Mouse (Mus musculus) layer of hippocampus, postnatal 36 days (tissue): Measurements from ENCODE around the gene Susd1. TPM values are rescaled to one million over a fixed set of nuclear protein-coding genes. Genes with fewer than 3 reads are reported as not detected.

Experiments
- DNase-seq, 2 experiments: peaks; one replicate each; pipeline ENCODE4 v3.0.0; 2022
- total RNA-seq, 2 experiments: library from RNA; stranded (reverse); gene quantifications; 2 replicates each; pipeline ENCODE4 v1.2.3; 2021

Gene Susd1
- total RNA-seq, 2 experiments from 2014 or later: 6.3 to 8.2 TPM

DNA sequence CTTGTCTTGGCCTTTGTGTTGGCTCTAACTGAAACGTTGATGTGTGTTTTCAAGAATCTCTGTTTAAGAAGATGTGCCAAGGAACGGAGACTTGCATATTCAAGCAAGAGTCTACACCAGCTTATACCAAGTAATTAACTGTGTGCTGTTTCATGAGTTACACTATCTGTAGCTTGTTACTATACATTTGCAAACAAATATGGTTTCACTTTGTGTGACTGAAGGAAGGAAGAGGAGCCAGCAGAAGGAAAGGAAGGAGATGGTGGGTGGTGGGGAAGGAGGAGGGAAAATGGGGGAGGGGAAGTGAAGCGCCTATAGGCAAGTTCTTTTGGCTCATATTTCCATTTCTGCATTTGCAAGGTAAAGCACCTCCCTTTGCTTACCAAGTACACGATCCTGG lies 58.0 kb downstream of the Susd1 start:
- DNase-seq: no peak

GRCm38 (mm10) chr4:59379876-59380275 lies 58.6 kb downstream of the Susd1 start:
- DNase-seq: no peak

- DNase-seq: no peak
Observed at GRCm38 (mm10) chr4:59378631-59379030, 59.8 kb downstream of the Susd1 start.

- no peak for DNase-seq
Observed at GRCm38 (mm10) chr4:59374271-59374938, 64.0 kb downstream of the Susd1 start.

DNA sequence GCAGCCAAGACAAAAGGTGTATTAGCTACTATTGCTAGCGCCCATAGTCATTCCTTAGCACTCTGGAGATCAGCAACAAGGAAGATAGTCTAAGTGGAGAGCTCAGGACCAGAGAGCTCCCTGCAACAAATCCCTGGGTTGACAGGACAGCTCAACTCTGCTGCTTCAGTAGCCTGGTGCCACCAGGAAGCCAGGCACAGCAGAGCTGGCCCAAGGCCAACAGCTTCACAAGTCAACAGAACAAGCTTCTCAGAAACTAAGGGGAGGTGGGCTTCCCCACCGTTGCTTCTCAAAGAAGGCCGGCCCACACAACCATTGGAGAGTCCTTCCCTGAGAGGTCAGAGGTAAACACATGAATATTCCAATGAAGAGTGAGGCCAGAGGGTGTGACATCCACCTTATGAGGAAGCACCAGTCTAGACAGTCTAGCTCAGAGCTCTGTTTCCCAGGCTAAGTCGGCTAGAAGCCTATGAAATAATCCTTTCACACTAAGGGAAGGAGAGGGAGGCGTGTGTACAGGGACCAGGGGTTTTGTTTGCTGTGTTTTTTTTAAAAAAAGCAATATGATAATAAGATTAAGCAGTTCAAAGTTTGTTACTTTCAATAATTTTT lies 65.8 kb downstream of the Susd1 start:
- no peak for DNase-seq

DNA sequence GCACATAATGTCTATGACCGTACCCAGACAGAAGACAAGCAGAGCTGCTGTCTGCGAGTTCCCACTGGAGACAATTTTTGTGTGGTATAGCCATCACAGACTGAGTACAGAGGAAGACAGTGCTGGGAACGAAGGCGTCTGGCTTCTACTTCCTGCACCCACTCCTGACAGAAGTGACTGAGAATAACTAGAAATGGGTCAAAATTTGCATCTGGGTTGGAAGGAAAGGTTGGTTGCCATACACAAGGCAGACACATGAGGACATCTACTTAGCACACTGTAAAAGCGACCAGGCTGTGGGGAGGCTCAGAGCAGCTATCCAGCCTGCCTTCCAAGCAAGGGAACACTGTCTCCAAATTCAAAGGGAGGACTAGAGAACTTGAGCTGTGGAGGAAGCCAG lies 66.5 kb downstream of the Susd1 start:
- DNase-seq: no peak

- DNase-seq: no peak
Observed at GRCm38 (mm10) chr4:59369941-59370340, 68.5 kb downstream of the Susd1 start.

DNA sequence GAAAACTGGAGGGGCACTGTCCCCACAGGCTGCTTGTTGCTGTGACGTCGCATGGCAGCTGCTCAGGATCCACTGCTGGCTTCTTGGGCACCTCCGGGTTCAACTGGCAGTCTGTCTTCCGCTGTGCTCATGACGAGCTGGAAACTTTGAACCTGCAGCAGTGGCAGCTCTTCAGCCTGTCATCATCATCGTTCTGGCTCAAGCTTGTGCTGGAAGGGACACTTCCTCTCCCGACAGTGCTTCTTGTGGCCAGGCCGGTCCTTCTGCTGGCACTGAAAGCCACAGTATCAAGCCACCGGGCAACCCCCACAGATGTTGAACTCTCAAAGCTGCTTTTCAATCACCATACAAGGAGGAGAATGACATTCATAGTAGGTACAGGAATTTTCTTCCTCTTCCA lies 70.3 kb downstream of the Susd1 start:
- DNase-seq: no peak

GRCm38 (mm10) chr4:59366206-59366605 lies 72.2 kb downstream of the Susd1 start:
- DNase-seq: no peak

- DNase-seq: no peak
Observed at GRCm38 (mm10) chr4:59365571-59365970, 72.9 kb downstream of the Susd1 start.

DNA sequence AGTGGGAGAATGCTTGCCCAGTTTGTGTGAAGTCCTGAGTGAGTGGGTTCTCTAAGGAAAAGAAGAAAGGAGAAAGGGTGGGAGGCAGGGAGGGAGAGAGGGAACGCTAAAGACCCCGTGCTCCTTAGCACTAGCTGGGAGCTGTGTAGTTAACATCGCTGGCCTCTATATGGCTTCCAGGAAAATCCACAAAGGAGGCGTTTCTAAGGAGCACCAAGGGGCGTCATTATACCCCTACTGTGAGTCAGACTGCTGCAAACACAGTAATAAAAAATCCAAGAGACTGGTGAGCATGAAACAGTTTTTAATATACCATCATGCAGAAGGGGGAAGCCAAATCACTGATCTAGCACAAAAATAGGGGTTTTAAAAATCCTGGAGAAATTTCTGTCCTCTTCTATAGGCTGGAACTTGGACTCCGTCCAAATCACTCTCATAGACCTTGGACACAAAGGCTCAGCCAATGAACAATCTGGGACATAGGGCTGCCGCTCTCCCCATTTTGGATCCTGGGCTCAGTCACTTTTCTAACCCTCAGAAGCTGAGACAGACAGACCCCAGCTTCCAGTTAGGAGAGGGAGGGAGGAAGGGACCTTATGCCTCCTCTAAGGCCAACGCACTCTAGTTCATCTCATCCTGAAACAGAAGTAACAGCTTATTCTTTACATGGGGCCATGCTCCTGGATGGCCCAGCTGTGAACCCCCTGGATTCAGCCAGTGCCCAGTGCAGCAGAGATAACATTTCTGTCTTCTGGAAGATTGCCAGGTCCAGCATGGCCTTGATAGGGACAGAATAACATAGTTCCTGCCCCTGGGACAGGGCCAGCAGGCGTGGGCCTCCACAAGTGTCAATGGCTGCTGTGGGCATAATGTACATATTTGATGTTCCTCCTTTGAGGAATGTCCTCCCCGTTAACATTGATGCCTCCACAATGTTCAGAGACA lies 73.9 kb downstream of the Susd1 start:
- DNase-seq: no peak

- no peak for DNase-seq
Observed at GRCm38 (mm10) chr4:59363041-59363440, 75.4 kb downstream of the Susd1 start.

DNA sequence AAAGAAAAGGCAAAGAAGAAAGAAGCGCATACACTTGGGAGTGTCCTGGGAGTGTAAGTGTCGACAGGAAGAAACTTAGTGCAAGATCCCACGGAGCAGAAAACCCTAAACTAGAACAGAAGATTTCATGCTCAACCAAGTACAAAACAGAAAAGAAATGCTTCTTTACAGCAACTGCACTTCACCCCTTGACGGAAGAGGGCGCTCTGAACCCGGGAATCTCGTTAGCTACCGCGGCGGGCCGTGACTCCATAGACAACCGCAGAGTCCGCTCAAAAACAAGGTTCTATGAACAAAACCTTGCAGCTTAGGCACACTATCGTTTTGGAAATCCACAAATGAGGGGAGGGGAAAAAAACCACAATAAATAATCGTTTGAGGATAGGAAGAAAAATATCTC lies 77.7 kb downstream of the Susd1 start:
- DNase-seq: peak; percentile 68 to 76

DNA sequence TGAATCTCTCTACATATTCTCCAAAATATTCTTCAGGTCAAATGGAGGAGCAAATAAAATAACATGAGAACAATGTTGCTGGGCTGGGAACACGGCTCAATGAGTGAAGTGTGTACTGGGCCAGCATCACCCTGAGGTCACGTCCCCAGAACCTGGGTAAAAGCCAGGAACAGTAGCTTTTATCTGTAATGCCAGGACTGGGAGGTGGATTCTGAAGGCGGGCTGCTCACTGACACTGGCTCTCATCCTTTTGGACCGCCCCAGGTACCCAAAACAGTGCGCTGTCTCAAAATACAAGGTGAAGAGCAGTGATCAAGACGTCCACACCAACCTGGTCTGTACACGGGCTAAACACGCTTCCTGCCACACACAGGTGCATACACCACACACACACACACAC lies 78.5 kb downstream of the Susd1 start:
- DNase-seq: no peak

DNA sequence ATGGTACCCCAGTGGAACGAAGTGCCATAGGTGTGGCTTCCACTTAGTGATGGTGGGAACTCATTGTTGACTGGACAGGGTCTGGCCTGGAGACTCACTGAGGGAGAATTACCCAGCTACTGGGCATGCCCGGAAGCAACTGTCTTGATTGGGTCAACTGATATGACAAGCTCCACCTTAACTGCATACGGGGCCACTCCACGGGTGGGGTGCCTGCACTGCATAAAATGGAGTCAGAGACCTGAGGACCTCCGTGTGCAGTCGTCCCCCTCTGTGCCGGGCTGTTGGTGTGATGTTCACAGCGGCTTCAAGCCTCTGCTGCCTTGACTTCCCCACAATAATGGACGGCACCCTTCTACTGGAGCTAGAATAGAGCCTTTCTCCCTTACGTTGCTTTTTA lies 79.5 kb downstream of the Susd1 start:
- no peak for DNase-seq

DNA sequence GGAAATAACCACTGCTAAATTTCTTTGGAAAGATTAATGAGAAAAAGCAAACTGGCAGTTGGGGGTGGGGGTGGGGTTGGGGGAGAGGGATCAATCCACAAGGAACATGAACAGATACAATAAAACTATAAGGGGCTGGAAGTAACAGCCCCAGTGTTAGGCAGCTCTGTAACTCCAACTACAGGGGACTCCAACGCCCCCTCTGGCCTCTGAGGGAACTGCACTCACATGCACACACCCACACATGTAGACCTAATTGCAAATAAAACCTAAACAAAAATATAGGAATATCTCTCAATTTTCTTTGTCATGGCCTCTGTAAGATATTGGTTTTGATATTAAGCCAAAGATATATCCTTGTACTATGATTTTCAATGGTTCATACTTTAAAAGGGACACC lies 83.0 kb downstream of the Susd1 start:
- DNase-seq: no peak

- DNase-seq: no peak
Observed at GRCm38 (mm10) chr4:59354666-59355065, 83.8 kb downstream of the Susd1 start.

DNA sequence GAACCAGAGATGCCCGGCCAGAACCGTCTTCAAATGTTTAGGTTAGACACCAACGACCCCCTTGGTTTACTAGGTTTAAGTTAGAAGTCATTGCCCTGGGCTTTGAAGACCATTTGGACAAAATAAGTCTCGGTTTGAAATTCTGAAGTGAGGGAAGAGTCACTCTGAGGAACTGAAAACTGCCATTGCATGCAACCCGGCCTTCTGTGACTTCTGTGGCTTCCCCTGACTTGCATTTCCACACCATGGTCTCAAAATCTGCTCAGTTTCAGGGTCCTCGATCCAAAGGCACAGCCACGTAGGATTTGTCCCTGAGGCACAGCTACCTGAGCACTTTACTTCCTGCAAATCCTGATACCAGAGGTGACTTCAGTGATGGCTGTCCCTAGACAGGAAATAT lies 86.5 kb downstream of the Susd1 start:
- DNase-seq: no peak

GRCm38 (mm10) chr4:59350354-59350753 lies 88.1 kb downstream of the Susd1 start:
- DNase-seq: no peak

DNA sequence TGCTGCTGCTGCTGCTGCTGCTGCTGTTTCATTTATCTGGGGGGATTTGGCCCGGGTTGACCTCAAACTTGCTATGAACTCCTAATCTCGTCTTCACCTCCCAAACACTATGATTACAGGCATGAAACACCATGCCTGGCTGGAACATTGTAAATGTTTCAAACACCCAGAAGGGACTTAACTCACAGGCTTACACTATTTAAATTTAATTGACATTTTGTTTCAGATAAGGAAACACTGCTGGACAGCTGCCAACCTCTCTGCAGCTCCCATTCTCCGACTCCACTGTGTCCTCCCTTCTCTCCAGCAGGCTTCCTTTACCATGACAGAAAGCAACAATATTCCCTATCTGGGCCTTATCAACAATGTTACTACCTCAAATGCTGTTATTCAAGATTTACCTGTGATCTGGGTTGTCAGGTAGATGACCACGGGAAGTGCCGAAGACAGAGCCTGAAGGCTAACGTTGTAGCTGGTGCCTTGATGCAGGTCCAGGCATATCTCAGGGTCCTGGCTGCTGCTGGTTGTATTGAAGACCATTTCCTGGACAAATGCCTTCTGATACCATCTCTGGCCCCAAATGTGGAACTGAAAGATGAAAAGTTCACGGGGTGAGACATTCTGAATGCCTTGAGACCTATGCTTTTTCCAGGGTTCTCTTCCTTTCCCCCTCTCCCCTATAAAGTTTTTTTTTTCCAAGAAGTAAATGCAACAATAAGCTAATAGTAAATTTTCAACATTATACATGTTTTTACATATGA lies 88.8 kb downstream of the Susd1 start:
- DNase-seq: no peak

DNA sequence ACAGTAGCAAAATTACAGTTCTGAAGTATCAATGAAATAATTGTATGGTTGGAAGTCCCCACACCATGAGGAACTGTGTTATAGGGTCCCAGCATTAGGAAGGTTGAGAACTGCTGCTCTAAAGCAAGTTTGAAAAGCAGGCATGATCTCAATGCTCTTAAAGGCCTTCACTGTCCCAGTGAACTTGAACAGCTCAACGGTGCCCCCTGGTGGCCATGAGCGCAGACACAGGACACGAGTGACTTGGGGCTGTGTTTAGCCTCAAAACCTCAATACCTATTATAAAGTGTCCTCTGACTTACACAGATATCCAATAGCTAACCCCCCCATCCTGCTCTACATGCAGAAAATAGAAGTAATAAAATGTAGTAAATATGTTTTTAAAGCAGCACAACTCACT lies 97.7 kb downstream of the Susd1 start:
- peak; percentile 81 to 82 for DNase-seq

- DNase-seq: no peak
Observed at GRCm38 (mm10) chr4:59340046-59340445, 98.4 kb downstream of the Susd1 start.
